Mouse (Mus musculus) cerebellum, adult 2 months (tissue): ENCODE measurements around the gene Fam43a.

Source experiments
- CTCF ChIP-seq: fragments of 200-500 bp; IDR thresholded peaks from 2 replicates; pipeline ENCODE4 v1.5.1; 2011; ENCODE audit warnings: low read depth, mild to moderate bottlenecking, control low read depth, low read length, moderate library complexity, borderline replicate concordance; ENCODE audit not compliant: insufficient read depth
- POLR2A ChIP-seq: fragments of 200-500 bp; IDR thresholded peaks from 2 replicates; pipeline ENCODE4 v1.6.1; 2011; ENCODE audit warnings: low read length, control low read depth, borderline replicate concordance; ENCODE audit not compliant: insufficient read depth

DNA sequence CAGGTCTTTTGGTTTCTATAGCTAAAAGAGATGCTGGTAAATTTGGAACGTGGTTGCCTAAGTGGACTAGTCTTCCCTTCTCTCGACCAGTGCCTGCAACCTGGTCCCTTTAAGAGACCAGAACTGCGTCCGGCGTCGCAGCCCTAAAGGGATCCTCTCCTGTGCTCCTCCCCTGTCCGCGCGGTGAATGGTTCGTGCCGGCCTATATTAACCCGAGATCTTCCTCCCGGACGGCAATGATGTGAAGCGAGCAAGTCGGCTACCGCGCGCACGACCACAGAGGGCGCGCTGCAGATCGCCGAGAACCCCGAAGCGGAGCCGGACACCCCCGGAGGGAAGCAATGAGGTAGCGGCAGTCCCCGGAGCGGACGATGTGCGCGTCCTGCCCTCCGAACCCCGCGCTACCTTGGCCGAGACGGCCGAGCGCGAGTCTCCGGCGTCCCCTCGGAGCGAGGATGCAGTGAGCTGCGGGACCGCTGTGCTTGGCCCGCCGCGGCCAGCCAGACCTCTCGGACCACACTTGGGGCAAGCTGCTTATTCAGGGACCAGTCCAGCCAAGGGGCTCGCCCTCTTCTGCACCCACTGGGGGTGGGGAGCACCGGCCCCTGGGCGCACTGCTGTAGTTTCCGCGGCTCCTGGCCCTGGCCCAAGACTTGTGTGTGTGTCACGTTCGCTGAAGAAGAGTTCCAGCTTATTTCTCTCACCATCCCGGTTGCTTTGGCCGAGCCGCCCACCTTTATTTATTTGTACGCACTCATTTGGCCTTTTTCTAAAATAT lies at the start of gene Fam43a:
- TF ChIP-seq CTCF: no peak; the same call in 1 of the 2 replicates
- peak; percentile 100 for TF ChIP-seq POLR2A
